Mouse (Mus musculus) fibroblast of lung, adult 2 months (primary cell): ENCODE results near the gene Rufy4.

ENCODE experiments used
- DNase-seq: peaks from one replicate; pipeline ENCODE4 v3.0.0-alpha.2; 2011; ENCODE audit warnings: low read depth

The Rufy4 gene

GRCm38 (mm10) chr1:74124991-74125552 is at the start of gene Rufy4:
Gene Rufy4 (plus strand): TSS chr1:74125541.
- DNase-seq: no peak

- no peak for DNase-seq
Measured at GRCm38 (mm10) chr1:74076230-74076629, 49.1 kb upstream of the Rufy4 start.

GRCm38 (mm10) chr1:74077353-74077752 is 48.0 kb upstream of the Rufy4 start:
- DNase-seq: peak; percentile 48

DNA sequence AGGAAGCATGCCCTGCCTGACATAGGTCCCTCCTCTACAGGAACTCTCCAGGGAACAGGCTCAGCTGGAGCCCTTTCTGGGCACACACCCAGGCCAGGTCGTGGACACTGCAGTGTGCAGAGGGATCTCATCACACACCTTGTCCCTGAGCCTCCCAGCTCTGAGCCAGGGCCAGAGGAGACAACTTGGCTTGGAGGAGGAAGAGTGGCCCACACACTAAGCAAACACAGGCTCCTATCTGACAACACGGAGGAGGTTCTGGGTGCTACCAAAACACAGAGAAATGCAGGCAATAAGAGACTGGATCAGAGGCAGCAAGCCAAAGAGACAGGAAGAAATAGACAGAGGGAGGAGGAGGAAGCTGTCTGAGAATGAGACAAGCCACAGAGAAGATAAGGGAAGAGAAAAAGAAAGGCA is 43.8 kb upstream of the Rufy4 start:
- DNase-seq: no peak

DNA sequence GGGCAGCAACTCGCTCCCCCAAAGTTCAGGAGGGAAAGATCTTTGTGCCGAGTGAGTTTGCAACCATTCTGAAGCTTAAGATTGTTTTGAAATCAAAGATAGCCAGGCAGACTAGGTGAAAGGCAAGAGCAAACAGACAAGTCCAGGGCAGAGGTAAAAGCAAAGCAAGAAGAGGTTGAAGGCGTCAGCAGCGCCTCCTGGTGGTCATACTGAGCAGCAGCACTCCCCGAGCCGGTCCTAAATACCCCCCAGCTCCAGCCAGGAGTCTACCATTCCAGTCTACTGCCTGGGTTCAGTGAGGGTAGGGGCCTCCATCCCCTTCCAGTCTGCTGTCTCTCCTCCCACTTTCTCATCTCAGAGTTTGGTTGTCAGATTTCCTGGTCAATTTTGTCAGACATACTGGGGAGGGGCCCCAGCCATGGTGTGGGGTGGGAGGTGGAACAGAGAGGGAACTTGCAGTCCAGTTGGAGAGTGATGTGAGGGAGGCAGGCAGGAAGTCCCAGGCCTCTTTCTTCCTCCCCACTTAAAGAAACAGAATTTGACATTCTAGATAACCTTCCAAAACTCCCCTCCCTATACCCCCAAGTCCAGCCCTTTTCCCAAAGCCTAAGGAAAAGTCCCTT is 42.4 kb upstream of the Rufy4 start:
- peak; percentile 54 for DNase-seq

- no peak for DNase-seq
Measured at GRCm38 (mm10) chr1:74084065-74084705, 41.2 kb upstream of the Rufy4 start.

- peak; percentile 74 for DNase-seq
Measured at GRCm38 (mm10) chr1:74084752-74085151, 40.6 kb upstream of the Rufy4 start.

GRCm38 (mm10) chr1:74085566-74085965 is 39.8 kb upstream of the Rufy4 start:
- no peak for DNase-seq

DNA sequence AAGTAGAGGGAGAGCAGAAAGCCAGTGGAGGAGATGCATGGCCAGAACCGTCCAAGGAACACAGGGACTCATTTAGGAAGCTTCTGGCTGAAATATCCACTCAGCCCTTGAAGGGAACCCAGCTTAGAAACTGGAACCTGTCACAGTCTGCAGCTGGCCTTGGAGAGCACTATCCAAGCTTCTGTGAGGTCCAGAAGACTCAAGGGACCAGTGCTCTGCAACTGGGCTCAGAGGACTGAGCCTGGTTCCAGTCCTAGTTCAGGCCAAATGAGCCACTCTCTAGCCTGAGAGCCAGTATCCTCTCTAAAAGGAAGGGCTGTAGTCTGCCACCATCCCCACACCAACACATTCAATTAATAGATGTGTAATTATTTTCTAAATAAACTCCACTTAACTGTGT is 36.8 kb upstream of the Rufy4 start:
- no peak for DNase-seq

DNA sequence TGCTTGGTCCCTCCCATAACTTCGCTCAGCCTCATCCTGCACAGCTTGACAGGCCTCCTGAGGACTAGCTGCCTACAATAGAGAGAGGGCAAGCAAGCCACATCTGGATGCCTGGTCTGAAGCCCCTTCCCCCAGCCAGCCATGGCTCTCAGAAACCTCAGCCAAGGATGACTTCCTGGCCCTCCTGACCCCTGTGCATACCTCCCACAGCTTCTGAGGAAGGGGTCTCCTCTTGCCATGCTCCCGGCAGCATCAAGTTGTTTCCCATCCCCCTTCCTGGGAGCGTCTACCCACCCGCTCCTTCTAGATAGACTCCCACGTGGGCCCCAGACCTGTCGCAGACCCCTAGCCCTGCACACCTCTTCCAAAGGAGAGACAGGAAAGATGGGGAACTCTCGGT is 35.0 kb upstream of the Rufy4 start:
- DNase-seq: no peak

DNA sequence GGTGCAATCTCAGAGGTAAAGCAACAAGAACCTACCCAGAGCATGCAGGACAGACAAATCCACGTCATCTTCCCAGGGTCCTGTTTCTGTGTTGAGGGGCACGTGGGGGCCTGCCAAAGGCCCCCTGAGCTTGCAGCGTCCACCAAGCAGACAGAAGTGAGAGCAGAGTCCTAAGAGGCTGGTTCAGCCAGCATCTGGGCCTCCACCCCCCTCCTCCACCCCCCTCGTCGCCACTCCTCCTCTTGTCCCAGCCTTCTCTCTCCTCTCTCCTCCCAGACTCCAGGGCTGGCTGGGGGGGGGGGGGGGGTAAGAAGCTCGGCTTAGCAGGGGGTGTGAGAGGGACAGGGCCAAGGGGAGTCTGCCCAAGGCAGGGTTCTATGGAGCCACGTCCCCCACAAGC is 34.2 kb upstream of the Rufy4 start:
- DNase-seq: no peak

DNA sequence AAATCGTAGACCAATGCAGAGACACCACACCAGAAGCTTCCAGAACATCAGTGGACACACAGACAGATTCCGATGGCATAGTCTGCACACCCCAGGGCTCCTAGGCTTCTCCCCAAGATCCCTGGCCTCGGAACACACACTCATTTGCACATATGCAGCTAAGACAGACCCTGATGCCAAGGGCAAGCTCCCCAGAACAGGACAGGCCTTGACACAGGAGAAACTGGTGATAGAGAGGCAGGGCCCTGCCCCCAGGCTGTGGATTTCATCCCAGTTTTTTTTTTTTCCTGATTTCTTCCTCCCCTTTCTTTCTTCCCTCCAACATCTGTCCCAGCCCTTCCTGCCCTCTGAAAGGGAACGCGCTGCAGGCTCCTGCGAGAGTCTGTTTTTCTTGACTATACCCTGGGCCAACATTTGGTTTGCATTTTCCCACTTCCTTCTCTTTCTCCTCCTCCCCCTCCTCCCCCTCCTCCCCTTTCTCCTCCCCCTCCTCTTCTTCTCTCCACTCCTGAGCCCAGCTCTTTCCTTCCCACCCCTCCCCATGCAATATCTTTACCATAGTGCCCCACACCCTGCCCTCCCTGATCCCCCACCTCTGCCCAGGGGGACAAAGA is 33.6 kb upstream of the Rufy4 start:
- DNase-seq: no peak

GRCm38 (mm10) chr1:74092242-74092641 is 33.1 kb upstream of the Rufy4 start:
- DNase-seq: no peak

DNA sequence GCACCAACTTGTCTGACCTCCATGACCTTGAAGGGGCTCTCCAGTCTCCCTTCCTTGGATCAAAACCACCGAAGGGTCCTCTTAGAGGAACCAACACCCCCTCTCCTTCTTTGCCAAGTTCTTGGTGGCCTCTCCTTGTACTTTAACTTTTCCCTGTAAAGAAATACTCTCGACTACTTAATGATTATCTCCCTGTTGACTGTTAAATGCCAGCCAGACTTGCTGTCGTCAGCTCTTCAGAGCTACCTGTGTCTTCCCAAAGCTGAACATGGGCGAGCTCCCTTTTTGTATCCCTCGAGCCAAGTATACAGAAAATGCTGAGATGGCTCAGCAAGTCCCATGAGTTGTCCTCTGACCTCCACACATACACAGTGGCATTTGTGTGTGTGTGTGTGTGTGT is 31.9 kb upstream of the Rufy4 start:
- no peak for DNase-seq

GRCm38 (mm10) chr1:74094497-74095270 is 30.7 kb upstream of the Rufy4 start:
- no peak for DNase-seq

- no peak for DNase-seq
Measured at GRCm38 (mm10) chr1:74095296-74095695, 30.0 kb upstream of the Rufy4 start.

GRCm38 (mm10) chr1:74095728-74096127 is 29.6 kb upstream of the Rufy4 start:
- DNase-seq: no peak

DNA sequence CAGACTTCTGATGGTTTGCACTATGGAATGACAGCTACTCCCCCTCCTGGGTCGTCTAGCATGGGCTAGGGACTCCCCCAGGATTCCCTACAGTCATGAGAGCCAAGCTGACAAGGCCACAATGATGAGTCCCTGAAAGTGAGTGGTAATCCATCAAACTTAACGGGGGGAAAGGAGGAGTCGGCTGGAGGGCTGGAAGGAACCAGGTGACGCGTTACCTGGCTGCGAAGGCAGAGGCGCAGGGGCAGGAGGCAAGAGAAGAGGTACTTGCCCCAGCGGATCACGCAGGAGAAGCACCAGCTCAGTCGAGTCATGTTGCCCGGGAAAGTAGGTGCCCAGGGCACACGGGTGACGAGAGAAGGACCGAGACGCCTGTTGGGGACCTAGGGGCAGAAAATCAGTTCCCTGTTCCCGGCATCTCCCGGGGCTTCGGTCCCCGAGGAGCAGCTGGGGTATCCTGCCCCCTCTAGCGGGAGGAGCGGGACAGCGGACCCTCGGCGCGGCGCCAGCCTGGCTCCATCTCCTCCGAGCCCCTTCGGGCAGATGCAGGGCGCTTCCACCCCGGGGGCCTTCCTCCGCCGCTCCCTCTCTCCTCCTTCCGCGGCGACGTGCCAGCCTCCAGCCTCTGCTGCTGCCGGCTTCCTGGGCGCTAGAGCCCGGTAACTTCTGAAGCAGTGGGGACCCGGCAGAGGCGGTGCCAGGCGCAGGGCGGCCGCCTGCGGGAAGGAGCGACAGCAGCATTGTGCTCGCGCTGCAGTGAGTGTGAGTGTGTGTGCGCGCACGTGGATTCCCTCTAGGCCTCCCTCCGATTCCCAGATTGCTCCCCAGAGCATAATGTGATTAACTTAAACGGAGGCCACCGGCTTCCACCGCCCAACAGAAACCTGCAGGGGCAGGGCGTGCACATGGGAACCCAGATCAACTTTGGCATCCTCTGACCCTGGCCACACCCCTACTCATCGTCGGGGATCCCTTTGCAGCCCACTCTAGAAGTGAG is 27.0 kb upstream of the Rufy4 start:
- DNase-seq: no peak

GRCm38 (mm10) chr1:74099001-74099435 is 26.3 kb upstream of the Rufy4 start:
- no peak for DNase-seq

- no peak for DNase-seq
Measured at GRCm38 (mm10) chr1:74103654-74104353, 21.5 kb upstream of the Rufy4 start.

DNA sequence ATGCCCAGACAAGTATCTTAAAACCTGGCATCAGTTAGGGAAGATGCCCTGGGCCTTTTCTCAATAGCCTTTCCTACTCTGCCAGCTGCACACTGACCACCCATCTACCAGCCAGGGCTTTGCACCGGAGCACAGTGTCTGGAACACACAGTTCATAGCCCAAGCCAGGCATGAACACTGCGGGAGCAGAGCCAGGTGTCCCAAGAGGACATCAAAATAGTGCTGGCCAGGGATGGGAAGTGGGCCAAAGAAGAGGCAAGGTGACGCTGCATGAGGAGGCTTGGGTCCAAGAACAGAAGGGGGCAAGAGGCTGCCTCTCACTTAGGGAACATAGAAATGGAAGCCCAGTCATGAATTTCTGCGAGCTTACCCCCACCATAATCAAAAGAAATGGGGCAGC is 19.7 kb upstream of the Rufy4 start:
- DNase-seq: no peak
